Mouse (Mus musculus) C2C12 (cell line): ENCODE results near the gene Skint6. TPM values are rescaled to one million over a fixed set of nuclear protein-coding genes. Genes with fewer than 3 reads are reported as not detected.

Experiments
- H3K27me3 ChIP-seq: one replicate; pipeline ENCODE4 v1.6.1; 2011; ENCODE audit not compliant: control insufficient read depth, insufficient read depth, insufficient read length
- H3K36me3 ChIP-seq: one replicate; pipeline ENCODE4 v1.6.1; 2011; ENCODE audit not compliant: control insufficient read depth, insufficient read depth
- H3K4me3 ChIP-seq: one replicate; pipeline ENCODE4 v1.5.1; 2011; ENCODE audit warnings: mild to moderate bottlenecking, control low read depth; ENCODE audit not compliant: poor library complexity, insufficient read depth, severe bottlenecking
- H3K79me2 ChIP-seq: one replicate; pipeline ENCODE4 v1.6.1; 2011; ENCODE audit not compliant: control insufficient read depth, insufficient read depth
- H3K79me3 ChIP-seq: one replicate; pipeline ENCODE4 v1.6.1; 2011; ENCODE audit warnings: low read depth, control low read depth
- H3ac ChIP-seq: one replicate; pipeline ENCODE3; 2011; ENCODE audit warnings: low read depth; ENCODE audit not compliant: control insufficient read depth, insufficient read length
- CEBPB ChIP-seq: IDR thresholded peaks from one replicate; pipeline ENCODE4 v1.6.1; 2011; ENCODE audit warnings: low read depth, mild to moderate bottlenecking, control low read depth, moderate library complexity
- FOSL1 ChIP-seq: IDR thresholded peaks from one replicate; pipeline ENCODE4 v1.8.0; 2011; ENCODE audit warnings: mild to moderate bottlenecking, low read length; ENCODE audit not compliant: poor library complexity, insufficient read depth, severe bottlenecking
- MAX ChIP-seq: IDR thresholded peaks from one replicate; pipeline ENCODE4 v1.6.1; 2011; ENCODE audit warnings: mild to moderate bottlenecking, control low read depth
- MYOD1 ChIP-seq: IDR thresholded peaks from one replicate; pipeline ENCODE4 v1.6.1; 2011; ENCODE audit warnings: low read depth; ENCODE audit not compliant: control insufficient read depth, insufficient read length
- MYOG ChIP-seq: IDR thresholded peaks from one replicate; pipeline ENCODE4 v1.6.1; 2011; ENCODE audit not compliant: control insufficient read depth, insufficient read length; ENCODE audit errors: extremely low read depth
- USF1 ChIP-seq: IDR thresholded peaks from one replicate; pipeline ENCODE4 v1.6.1; 2011; ENCODE audit warnings: low read depth, mild to moderate bottlenecking, control low read depth, moderate library complexity
- polyA plus RNA-seq: library from polyadenylated mRNA; unstranded; fragments of >200 nt; fragmentation: generic; extraction: Trizol; gene quantifications from one replicate; pipeline ENCODE4 v1.2.1, GENCODE M21; 2012; ENCODE audit warnings: missing spikeins

Gene Skint6
- polyA plus RNA-seq, 1 experiment: not detected

- Histone ChIP-seq H3K27me3 (no peaks in the 10 kb centered on the region), H3K4me3 (no peak overlapping the region), H3ac (no peak overlapping the region), H3K79me2 (no peaks in the 10 kb centered on the region), H3K79me3 (no peaks in the 10 kb centered on the region), H3K36me3 (no peaks in the 10 kb centered on the region)
- no peak for TF ChIP-seq MYOD1
Measured at GRCm38 (mm10) chr4:112790646-112791045, 496.1 kb downstream of the Skint6 start.

- no peaks in the 10 kb centered on the region for H3K36me3 ChIP-seq
- no peak within 1 kb of the TSS for H3ac ChIP-seq
- H3K4me3 ChIP-seq: no peak within 1 kb of the TSS
- TF ChIP-seq CEBPB: no peak
- no peak for TF ChIP-seq MAX
- TF ChIP-seq USF1: no peak
- no peak for TF ChIP-seq MYOD1
- no peak for TF ChIP-seq MYOG
- no peak for TF ChIP-seq FOSL1
- no peaks in the 10 kb centered on the region for H3K79me2 ChIP-seq
- no peaks in the 10 kb centered on the region for H3K79me3 ChIP-seq
- no peaks in the 10 kb centered on the region for H3K27me3 ChIP-seq
Measured at GRCm38 (mm10) chr4:112774766-112775165, 512.0 kb downstream of the Skint6 start, which contains the start of gene Skint10. Gene Skint10, minus strand, starts transcription at chr4:112774866.
